Mouse (Mus musculus) left cerebral cortex, adult 6 months (tissue): ENCODE data around the gene Serpini2. TPM values are rescaled to one million over a fixed set of nuclear protein-coding genes. Genes with fewer than 3 reads are reported as not detected.

Source experiments
- long read RNA-seq, 2 experiments: library from polyadenylated mRNA; unstranded; transcript quantifications; one replicate each; pipeline ENCODE4 v2.0.0; 2019 to 2020
- polyA plus RNA-seq: library from polyadenylated mRNA; unstranded; fragments of <200 nt; fragmentation: Nextera tagmentation; gene quantifications from 2 replicates; pipeline ENCODE4 v1.2.3, GENCODE M21; 2021

Gene Serpini2
- polyA plus RNA-seq, result not detected in 2 replicates
- long read RNA-seq, experiment 1, result 0 reads
- long read RNA-seq, experiment 2, result 0 reads

DNA sequence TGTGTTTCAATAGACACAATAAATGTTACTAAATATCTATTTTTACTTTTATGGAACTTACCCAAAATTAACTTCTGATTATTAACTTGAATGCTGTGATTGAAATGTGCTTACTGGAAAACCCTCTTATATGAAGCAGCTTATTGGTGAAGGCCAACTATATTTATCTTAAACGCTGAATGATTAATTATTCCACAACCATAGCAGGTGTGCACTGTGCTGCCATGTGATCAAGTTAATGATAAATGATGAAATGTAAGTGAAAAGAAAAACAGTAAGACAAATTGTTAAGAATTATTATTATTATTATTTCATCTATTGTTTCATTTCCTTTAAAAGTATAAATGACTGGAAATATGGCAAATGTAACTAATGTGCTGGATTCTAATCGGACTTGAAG, at the start of gene Serpini2:
Serpini2 (minus strand) TSS at position 101 of the 400 bp plus-strand sequence.

Other genes starting within 250 kb of the Serpini2 start
- gene Zbbx, start 105.0 kb downstream of the Serpini2 start, polyA plus RNA-seq, result 0.70 and 0.95 TPM in 2 replicates
- gene Wdr49, start 212.1 kb upstream of the Serpini2 start, polyA plus RNA-seq, result 0.10 and 0.12 TPM in 2 replicates